Mouse (Mus musculus): ENCODE results near the gene Crat.
A peak's percentile ranks its signal among the peaks of the same experiment; 100 is the strongest.

Gene Crat

DNA sequence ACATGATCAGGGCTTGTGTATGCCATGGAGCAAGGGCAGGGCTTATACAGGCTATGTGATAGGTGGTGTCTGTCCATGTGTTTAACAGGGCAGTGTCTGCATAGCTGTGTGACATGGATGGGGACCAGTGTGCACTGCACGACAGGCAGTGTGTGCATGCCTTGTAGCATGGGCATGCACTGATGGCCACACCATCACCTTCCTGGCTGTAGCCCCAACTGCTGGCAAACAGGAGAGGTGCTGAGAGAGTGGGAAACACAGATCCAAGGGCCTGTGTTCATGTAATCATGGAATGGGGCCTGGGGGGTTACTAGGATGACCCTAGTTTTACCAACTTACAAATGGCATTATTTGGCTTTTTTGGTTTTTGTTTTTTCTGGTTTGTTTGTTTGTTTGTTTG, 11.7 kb downstream of the Crat start:
- no peak for DNase-seq (ENCODE audit: low spot score)

DNA sequence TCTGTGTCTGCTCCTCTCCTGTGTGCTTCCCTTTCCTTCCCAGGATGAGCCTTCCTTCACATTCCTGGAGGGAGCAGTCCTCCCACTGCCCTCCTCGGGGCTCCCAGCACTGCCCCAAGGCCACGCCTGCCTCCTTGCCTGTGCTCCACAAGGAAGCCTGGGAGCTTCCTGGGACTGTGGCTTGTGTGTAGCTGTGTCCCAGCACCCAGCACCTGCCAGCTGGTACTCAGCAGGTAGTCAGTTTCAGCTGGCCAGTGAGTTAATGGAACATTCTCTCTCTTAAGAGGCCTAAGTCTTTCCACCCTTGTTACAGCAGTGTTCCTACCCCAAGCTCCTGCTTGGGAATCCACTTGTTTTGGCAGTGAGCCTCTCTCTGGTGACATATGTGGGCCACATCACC, 12.8 kb downstream of the Crat start:
- no peak for DNase-seq (ENCODE audit: low spot score)

DNA sequence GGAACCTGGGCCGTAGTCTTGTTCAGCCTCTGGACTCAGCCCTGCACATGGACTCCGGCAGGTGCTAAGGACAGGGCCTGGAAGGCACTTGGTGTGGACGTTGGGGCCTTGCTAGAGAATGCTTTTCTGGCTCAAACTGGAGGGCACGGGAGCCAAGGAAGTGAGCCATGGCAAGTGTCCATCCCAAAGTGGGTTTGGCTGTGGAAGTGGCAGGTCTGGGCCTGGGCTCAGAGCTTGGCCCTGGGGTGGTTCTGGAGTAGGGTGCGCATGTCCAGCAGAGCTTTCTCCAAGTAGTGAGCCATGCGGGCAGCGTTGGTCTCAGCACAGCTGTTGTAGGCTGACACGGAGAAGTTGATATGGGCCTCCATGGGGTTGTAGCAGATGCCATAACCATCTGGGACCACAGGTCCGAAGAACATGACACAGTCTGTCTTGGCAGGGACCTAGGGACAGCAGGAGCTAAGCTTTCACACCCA, 13.2 kb downstream of the Crat start:
- no peak for DNase-seq (ENCODE audit: low spot score)

DNA sequence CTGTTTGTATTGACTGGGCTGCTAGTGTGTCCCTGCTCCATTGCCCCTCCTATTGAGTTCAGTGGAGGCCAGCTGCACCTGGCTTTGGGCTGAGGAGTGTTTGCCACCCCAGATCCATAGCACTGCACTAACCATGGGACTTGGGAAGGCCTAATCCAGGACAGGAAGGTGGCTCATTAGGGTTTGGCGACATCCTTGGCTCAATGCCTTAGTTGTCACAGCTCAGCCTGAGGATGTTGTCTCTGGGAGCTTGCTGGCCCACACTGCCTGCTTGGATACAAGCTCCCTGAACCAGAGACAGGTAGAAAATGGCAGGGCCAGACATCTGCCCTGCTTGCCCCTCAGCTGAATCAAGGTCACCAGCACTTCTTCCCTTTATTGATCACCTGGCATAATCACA, 14.0 kb downstream of the Crat start:
- DNase-seq (ENCODE audit: low spot score): no peak

DNA sequence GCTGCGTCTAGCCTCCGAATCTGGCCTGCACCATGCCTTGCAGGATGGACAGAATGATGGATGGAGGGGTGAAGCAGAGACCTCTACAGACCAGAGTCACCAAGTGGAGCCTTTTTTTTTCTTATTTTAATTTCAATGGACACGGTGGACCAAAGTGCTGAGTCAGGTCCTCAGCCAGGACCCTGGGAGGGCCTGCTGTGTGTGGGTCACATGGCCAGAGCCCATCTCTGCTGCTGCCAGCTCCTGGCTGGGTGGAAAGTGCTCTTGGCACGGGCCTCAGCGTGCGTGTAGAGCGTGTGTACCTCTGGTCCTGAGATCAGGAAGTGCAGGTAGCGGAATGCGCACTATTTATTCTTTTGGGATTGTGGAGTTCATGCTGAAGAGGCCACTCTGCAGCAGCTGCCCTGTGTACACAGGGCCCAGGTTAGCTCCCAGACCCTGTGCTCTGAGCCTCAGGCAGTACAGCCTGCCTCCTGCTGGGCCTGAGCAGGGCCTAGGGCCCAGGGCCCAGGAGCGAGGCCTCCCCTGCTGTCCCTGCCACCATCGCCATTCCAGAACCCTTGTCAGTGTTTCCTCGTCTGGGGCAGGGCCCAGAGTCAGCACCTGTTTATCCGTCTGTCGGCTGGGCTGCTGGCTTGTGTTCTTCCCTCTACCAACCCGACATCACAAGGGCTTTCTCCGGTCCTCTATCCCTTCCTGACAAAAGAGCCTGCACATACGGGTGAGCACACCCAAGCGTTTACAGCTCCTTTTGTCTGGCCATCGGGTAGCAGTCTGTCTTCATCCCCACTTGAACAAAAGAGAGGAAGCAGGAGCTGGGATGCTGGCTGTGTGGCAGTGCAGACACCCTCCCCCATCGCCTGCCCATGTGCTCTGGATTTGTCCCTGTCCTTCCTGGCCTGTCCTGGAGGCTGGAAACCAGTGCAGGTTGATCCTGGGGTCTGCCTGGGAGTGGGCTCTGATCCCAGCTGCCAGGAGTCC, 16.1 kb downstream of the Crat start:
- no peak for DNase-seq (ENCODE audit: low spot score)

DNA sequence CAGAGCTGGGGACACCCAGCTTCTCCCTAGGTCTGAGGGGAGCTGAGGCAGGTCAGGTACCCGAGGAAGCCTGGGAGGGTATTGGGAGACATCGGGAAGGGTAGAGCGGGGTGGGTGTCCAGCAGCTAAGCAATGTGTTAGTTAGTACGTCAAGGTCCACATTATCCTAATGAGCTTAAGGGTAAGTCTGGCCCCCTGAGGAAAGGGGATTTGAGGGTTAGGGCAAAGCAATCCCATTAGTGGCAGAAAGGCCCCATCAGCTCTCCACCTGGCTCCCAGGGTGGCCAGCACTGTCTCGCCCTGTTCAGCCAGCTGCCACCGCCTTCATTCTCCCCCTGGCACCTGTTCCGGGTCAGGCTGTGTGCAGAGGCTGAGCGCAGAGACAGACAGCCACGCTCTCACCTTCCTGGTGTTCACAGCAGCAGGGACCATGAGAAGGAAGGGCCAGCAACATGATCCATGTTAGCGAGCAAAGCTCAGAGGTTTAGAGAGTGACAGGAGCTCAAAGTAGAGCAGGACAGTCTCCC, 17.6 kb downstream of the Crat start:
- no peak for DNase-seq (ENCODE audit: low spot score)

DNA sequence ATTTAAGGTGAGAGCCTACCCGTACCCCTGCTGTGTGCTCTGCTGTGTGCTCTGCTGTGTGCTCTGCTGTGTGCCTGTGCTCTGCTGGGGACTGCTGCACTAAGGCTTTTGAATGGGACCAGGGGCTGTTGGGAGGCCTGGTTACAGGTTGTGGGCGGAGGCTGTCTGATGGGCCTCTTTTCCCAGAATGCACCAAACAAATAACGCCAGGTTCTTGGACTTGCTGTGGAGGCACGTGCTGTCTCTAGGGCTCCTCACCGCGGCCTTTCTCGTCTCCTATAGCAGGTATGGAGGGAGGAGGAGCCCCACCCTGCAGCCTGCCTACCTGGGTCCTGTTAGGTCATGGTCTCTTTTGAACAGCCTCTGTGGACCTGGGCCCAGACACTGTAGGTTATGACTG, 19.4 kb downstream of the Crat start:
- no peak for DNase-seq (ENCODE audit: low spot score)

DNA sequence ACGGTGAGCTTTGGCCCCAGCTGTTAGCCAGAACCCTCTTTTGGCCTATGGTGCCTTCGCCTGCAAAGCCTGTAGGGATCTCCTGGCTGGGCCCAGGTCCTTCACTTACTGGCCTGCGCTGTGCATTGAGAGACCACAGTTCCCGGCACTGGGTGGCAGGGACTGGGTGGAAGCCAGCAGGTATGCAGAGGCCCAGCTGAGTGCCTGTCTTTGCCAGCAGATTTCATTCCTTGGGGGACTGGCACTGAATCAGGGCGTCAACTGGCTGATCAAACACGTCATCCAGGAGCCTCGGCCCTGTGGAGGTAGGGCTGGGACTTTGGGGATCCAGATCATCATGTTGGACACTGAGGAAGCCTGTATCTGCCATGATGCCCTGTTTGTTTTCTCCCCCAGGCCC, 19.9 kb downstream of the Crat start:
- DNase-seq (ENCODE audit: low spot score): no peak

DNA sequence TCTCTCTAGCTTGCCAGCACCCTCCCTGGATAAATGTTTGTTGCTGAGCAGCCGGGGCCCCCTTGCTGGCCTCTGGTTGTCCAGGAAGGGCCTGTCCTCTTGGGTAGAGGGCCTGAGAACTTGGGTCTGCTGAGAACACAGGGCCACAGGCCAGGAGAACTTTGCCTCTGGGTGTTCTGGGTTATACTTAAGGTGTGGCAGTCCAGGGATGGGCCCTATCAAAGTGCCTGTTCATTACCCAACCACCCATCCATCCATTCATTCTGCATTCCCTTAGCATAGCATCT, 22.3 kb downstream of the Crat start:
- no peak for DNase-seq (ENCODE audit: low spot score)

DNA sequence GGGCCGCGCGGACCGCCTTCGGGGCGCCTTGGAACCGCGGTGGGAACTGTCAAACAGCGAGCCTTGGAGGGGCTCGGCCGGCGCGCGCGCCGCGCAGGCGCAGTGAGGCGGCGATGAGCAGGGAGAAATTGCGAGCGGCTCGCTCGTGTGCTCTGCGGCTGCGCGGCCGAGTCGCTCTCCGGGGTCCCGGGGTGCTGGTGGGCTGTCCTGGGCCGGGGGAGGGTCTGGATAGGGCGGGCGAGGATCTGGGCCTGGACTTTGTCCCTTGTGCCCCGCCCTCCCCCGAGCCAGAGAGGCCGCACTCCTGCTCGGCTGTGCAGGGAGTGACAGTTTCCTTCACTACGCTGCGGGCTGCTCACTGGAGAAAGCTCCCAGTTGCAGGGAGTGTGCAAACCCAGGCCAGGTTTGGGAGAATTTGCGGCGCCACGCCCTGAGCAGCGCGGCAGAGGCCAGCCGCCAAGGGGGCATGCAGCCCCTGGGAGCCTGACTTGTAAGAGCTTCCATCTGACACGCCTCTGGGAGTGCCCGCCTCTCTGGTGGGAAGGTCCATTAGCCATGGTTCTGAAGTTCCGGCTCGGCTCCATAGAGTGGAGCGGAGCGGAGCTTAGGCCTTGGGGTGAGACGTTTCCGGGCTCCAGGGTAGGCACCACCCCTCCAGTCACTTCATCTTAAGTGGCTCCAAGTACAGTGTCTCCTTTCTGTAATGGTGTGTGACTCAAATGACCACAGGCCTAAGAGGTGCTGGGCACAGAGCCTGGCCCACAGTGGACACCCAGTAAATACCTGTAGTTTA, 22.8 kb downstream of the Crat start:
- DNase-seq (ENCODE audit: low spot score): peak; percentile 63

DNA sequence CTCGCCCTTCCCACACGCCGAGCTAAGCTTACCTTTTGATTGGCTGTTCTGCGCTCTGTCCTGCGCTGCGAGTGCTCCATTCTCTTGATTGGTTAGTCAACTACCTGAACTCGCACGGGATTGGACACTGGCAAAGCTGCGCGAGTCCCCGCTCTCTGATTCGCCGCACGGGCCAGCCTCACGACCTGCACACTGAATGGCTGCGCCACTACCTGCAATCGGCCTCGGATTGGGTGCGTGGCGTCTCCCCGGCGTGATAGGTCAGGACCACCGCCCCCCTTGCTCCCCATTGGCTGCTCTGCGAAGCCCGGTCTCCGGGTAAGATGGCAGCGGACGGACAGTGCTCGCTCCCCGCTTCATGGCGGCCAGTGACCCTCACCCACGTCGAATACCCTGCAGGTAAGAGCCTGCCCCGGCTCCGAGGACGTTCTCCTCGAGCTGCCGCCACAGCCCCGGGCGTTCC, 23.5 kb downstream of the Crat start, which contains the start of gene Dolpp1:
Dolpp1 (plus strand) TSS at position 141 of the 463 bp plus-strand sequence.
- peak; percentile 97 for DNase-seq (ENCODE audit: low spot score)

DNA sequence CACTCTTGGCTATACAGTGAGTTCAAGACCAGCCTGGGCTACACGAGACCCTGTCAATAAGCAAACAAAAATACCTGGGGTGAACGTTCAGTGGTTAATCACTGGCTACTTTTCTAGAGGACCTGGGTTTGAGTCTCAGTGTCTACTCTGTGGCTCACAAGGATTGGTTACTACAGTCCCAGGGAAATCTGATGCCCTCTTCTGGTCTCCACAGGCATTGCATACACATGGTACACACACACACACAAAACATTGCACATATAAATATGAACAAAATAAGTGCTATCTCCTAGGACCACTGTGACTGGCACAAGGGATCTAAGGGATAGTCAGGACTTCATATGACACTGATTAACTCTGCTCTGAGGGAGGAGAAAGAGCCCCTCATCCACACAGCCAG, 26.6 kb downstream of the Crat start:
- no peak for DNase-seq (ENCODE audit: low spot score)

DNA sequence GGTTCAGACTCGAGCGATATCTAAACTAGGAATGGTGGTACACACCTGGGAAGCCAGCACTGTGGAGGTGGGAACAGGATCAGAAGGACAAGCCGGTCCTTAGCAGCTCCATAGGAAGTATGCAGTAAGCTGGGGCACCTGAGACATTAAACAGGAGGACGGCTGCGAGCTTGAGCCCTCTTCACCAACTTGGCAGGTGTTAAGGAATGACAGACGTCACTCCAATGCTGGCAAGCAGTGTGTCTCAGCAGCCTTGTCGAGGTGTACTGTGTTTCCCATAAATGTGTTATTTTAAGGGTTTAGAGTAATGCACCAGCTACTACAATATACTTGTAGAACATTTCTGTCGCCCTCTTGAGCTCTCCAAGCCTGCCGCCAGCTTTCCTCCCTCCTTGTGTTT, 28.7 kb downstream of the Crat start:
- DNase-seq (ENCODE audit: low spot score): no peak

DNA sequence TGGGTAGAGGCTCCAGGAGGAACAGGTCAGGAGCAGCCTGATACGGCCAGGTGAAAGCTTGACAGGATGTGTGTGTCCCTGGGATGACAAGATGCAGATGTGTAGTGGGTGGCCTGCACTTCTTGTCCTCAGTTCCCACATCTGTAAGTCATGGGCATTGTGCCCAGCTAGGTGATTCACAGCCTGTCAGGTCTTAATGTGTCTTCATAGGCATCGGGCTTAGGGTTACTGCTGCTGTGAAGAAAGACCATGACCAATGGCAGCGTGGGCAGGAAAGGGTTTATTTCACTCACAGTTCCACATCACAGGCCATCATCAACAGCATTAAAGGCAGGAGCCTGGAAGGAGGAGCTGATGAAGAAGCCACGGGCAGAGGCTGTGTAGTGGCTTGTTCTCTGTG, 30.0 kb downstream of the Crat start:
- no peak for DNase-seq (ENCODE audit: low spot score)

DNA sequence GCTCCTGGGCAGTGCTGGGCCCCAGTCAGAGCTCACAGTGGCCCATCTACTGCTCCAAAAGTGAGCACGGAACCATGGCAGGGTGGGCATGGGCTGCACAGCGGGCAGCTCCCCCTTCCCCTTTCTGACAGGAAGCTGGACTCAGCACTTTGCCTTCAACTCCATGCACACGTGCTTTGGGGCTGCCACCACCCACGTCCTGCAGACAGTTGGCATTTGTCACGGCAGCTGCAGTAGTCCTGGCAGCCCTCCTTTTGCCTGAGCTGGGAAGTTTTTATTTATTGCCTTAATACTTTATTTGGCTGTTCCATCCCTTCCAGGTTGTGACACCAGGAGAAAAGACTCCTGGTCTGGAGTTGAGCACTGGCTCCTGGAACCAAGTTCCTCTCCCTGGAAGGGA, 30.8 kb downstream of the Crat start:
- no peak for DNase-seq (ENCODE audit: low spot score)

DNA sequence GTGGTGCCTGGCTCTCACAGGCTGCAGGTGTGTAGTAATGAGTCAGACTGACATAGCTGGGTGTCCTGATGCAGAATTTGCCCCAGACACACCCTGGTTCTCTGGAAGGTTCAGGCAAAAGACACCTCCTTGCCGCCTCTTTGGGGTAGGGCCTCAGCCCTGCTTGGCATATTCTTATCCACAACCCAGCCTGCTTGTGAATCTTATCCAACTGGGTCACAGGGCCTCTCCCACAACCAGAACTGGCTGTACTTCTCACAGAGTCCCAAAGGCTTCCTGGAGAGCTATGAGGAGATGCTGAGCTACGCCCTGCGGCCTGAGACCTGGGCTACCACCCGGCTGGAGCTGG, 34.3 kb downstream of the Crat start:
- no peak for DNase-seq (ENCODE audit: low spot score)

DNA sequence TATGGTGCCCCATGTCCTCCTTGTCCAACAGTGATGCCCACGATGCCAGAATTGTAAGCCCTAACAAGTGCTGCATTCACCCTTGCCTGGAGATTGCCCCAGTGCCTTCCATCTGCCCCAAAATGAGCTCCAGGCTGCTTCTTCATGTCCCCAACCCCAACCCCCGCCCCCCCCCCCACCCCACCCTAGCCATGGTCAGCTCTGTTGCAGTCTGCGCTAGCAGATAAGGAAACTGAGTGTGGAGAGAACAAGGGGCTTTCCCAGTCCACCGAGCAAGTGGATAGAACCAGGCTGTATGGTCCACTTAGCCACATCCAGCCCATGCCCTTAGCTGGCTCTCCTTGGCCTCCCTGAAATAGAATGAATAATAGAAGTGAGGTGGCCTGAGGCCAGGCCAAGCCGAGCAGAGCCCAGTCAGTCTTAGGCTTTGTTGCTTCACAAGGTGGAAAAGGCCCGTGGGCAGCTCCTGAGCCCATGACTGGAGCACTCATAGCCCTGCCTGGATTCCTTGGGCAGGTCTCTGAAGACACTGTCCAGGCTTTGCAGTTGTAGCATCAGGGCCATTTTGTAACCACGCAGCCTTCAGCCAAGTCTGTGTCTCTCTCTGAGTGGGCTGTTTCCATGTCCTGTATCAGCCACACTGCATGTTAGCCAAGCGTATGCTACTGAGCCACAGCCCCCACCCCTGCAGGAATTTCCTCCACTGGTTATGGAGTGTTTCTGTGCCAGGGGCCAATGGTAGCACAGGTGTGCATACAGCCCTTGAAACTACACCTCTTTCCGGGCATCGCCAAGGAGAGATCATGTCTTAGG, 34.8 kb downstream of the Crat start:
- no peak for DNase-seq (ENCODE audit: low spot score)

DNA sequence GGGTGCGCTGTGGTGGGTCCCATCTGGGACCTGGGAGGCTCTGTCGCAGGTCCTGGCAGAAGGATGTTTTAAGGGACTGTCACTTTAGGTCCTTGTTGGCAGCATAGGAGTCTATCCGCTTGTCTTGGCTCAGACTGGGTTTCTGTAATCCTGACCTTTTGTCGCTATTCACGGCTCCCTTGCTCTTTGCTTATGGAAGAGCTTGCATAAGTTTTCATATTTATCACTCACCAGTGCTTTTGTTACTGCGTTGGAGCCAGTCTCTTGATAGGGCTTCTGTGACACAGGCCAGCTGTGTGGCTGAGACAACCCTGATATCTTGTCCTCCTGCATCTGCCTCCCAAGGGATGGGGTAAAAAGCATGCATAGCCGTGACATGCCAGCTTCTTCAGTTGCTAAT, 36.3 kb downstream of the Crat start:
- no peak for DNase-seq (ENCODE audit: low spot score)

DNA sequence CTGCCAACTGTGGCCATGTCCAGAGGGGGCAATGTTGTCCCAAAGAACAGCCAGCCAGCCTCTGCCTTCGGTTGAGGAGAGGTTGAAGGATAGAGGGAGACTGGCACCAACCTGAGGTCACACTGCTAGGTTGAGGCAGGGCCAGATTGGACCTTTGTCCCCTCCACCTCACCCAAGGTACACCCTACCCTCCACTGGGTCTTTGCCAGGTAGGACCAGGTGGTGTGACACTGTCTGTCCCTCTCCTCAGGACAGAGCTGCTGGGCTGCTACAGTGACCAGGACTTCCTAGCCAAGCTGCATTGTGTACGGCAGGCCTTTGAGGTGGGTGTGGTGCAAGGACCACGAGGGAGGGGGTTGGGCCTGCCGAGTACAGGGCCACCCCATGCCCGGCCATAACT, 37.9 kb downstream of the Crat start:
- DNase-seq (ENCODE audit: low spot score): no peak

DNA sequence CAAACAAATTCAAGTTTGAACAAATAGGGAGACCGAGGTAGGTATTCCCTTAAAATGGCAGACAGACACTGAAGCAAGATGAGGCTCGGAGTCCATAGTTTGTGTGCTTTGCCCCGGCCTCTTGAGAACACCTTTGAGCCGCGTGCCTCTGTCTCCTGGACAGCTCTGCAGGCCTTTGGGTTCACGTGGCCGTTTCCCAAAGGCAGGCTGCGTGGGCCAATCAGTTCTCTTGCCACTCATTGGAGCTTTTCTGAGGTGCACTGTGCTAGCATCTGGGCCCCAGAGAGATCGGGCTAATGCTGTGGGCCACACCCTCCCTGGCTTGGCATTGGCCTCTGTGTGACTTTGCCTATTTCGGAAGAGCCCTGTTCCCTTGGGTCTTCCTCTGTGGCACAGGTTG, 39.7 kb downstream of the Crat start:
- no peak for DNase-seq (ENCODE audit: low spot score)

DNA sequence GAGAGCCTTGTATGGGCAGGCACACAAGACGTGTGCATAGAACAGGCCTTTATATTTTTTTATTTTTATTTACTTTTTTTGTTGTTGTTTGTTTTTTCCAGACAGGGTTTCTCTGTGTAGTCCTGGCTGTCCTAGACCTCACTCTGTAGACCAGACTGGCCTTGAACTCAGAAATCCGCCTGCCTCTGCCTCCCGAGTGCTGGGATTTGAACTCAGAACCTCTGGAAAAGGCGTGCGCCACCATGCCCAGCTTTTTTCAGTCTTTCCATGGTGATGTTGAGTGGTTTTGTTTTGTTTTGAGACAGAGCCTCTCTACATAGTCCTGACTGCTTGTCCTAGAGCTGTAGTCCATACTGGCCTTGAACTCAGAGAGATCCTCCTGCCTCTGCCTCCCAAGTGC, 42.9 kb downstream of the Crat start:
- DNase-seq (ENCODE audit: low spot score): no peak

DNA sequence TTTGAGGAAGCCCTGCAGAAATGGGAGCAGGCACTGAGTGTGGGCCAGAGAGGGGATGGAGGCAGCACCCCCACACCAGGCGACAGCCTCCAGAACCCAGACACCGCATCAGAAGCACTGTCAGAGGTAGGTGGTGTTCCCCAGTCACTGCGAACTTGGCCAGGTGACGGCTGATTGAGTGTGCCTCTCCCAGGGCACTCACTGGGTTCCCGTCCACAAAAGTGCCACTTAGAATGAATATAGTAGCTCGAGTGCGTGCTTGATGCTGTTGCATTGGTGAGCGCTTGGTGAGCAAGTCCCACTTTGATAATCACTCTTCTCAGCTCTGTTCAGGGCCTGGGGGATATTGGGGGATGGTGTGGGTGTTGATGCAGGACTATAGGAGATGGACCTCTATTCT, 44.1 kb downstream of the Crat start:
- no peak for DNase-seq (ENCODE audit: low spot score)

Measured in ovary, adult 18-20 months (tissue).